Mouse (Mus musculus): ENCODE data around the gene Tnfaip6. TPM values are rescaled to one million over a fixed set of nuclear protein-coding genes. Genes with fewer than 3 reads are reported as not detected.
"Not testable (repeated sequence)": the region's sequence is repeated elsewhere in the genome, so short reads cannot be mapped to it uniquely, and the experiment has no call there.

Tnfaip6 gene
- not detected in 2 replicates for total RNA-seq (2014; fragmentation: Nextera tagmentation)
- not detected in 2 replicates for total RNA-seq (2017)

- ATAC-seq (replicated peaks; ENCODE audit: low FRiP score, low TSS enrichment, poor library complexity, severe bottlenecking), result 0 out of 2 replicates have a peak, but pooled peaks have one; percentile 37
Observed at GRCm38 (mm10) chr2:52037882-52038281, at the start of gene Tnfaip6. TSS of gene Tnfaip6 (plus strand) at chr2:52038009.

- ATAC-seq (replicated peaks; ENCODE audit: low FRiP score, low TSS enrichment, poor library complexity, severe bottlenecking), result no peak
Observed at GRCm38 (mm10) chr2:51989559-51989958, 48.2 kb upstream of the Tnfaip6 start.

GRCm38 (mm10) chr2:51991447-51991846 is 46.4 kb upstream of the Tnfaip6 start:
- ATAC-seq (replicated peaks; ENCODE audit: low FRiP score, low TSS enrichment, poor library complexity, severe bottlenecking), result no peak

GRCm38 (mm10) chr2:51999996-52000395 is 37.8 kb upstream of the Tnfaip6 start:
- no peak for ATAC-seq (replicated peaks; ENCODE audit: low FRiP score, low TSS enrichment, poor library complexity, severe bottlenecking)

- no peak for ATAC-seq (replicated peaks; ENCODE audit: low FRiP score, low TSS enrichment, poor library complexity, severe bottlenecking)
Observed at GRCm38 (mm10) chr2:52001521-52001920, 36.3 kb upstream of the Tnfaip6 start.

GRCm38 (mm10) chr2:52002299-52002698 is 35.5 kb upstream of the Tnfaip6 start:
- ATAC-seq (replicated peaks; ENCODE audit: low FRiP score, low TSS enrichment, poor library complexity, severe bottlenecking), result not testable (repeated sequence)

GRCm38 (mm10) chr2:52006380-52006779 is 31.4 kb upstream of the Tnfaip6 start:
- ATAC-seq (replicated peaks; ENCODE audit: low FRiP score, low TSS enrichment, poor library complexity, severe bottlenecking), result no peak

GRCm38 (mm10) chr2:52011820-52012219 is 26.0 kb upstream of the Tnfaip6 start:
- not testable (repeated sequence) for ATAC-seq (replicated peaks; ENCODE audit: low FRiP score, low TSS enrichment, poor library complexity, severe bottlenecking)

GRCm38 (mm10) chr2:52013306-52013820 is 24.4 kb upstream of the Tnfaip6 start:
- ATAC-seq (replicated peaks; ENCODE audit: low FRiP score, low TSS enrichment, poor library complexity, severe bottlenecking), result no peak

- ATAC-seq (replicated peaks; ENCODE audit: low FRiP score, low TSS enrichment, poor library complexity, severe bottlenecking), result no peak
Observed at GRCm38 (mm10) chr2:52016361-52016760, 21.4 kb upstream of the Tnfaip6 start.

GRCm38 (mm10) chr2:52027061-52027460 is 10.7 kb upstream of the Tnfaip6 start:
- ATAC-seq (replicated peaks; ENCODE audit: low FRiP score, low TSS enrichment, poor library complexity, severe bottlenecking), result no peak

- ATAC-seq (replicated peaks; ENCODE audit: low FRiP score, low TSS enrichment, poor library complexity, severe bottlenecking), result no peak
Observed at GRCm38 (mm10) chr2:52029426-52029825, 8.4 kb upstream of the Tnfaip6 start.

- no peak for ATAC-seq (replicated peaks; ENCODE audit: low FRiP score, low TSS enrichment, poor library complexity, severe bottlenecking)
Observed at GRCm38 (mm10) chr2:52031491-52031890, 6.3 kb upstream of the Tnfaip6 start.

GRCm38 (mm10) chr2:52034601-52035000 is 3.2 kb upstream of the Tnfaip6 start:
- ATAC-seq (replicated peaks; ENCODE audit: low FRiP score, low TSS enrichment, poor library complexity, severe bottlenecking), result no peak

GRCm38 (mm10) chr2:52035144-52035543 is 2.7 kb upstream of the Tnfaip6 start:
- no peak for ATAC-seq (replicated peaks; ENCODE audit: low FRiP score, low TSS enrichment, poor library complexity, severe bottlenecking)

- no peak for ATAC-seq (replicated peaks; ENCODE audit: low FRiP score, low TSS enrichment, poor library complexity, severe bottlenecking)
Observed at GRCm38 (mm10) chr2:52036929-52037595, 747 bp upstream of the Tnfaip6 start.

GRCm38 (mm10) chr2:52038558-52038957 is 749 bp downstream of the Tnfaip6 start:
- ATAC-seq (replicated peaks; ENCODE audit: low FRiP score, low TSS enrichment, poor library complexity, severe bottlenecking), result no peak

GRCm38 (mm10) chr2:52039083-52039801 is 1.4 kb downstream of the Tnfaip6 start:
- no peak for ATAC-seq (replicated peaks; ENCODE audit: low FRiP score, low TSS enrichment, poor library complexity, severe bottlenecking)

GRCm38 (mm10) chr2:52042132-52042531 is 4.3 kb downstream of the Tnfaip6 start:
- no peak for ATAC-seq (replicated peaks; ENCODE audit: low FRiP score, low TSS enrichment, poor library complexity, severe bottlenecking)

- ATAC-seq (replicated peaks; ENCODE audit: low FRiP score, low TSS enrichment, poor library complexity, severe bottlenecking), result no peak
Observed at GRCm38 (mm10) chr2:52042714-52043113, 4.9 kb downstream of the Tnfaip6 start.

GRCm38 (mm10) chr2:52043485-52043884 is 5.7 kb downstream of the Tnfaip6 start:
- no peak for ATAC-seq (replicated peaks; ENCODE audit: low FRiP score, low TSS enrichment, poor library complexity, severe bottlenecking)
